ENCODE assay signal across 8 mouse cellular contexts in the genomic region with DNA sequence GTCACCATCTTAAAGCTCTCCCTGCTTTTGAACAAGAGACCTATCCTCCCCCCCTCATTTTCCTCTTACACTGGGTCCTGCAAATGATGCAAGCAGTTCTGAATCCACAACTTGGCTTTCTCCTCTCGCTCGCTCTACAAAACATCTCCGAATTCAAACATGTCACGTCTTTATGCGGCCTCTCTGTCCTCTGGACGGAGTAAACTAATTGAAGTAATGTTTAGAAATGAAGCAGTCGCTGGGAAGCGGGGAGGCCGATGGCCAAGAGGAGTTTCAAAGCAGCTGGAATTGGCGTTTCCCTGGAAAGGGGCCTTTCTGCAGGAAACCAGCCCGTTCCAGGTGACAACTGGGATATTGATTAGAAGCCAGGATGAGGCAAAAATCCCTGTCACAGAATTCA.
DNase-seq lines count a peak whose midpoint lies in the region; ATAC-seq lines count a peak whose summit lies in the region.

No protein-coding gene starts in this region.

- 61% methylated on average over 11 of the region's 11 CpGs for WGBS in kidney, embryonic 15.5 days
- 65% methylated on average over 11 of the region's 11 CpGs for WGBS in forebrain, embryonic 12.5 days
- 44% methylated on average over 11 of the region's 11 CpGs for WGBS in limb, embryonic 13.5 days
- WGBS in neural tube, embryonic 11.5 days, result 63% methylated on average over 11 of the region's 11 CpGs

- H3K9ac ChIP-seq in kidney, embryonic 15.5 days, result 0 out of 2 replicates have a peak overlapping the region, but pooled peaks have one; percentile 11
- H3K9ac ChIP-seq in forebrain, embryonic 12.5 days, result no peak overlapping the region
- peak overlapping the region; percentile 19 for H3K9ac ChIP-seq in limb, embryonic 13.5 days
- H3K9ac ChIP-seq in neural tube, embryonic 11.5 days (ENCODE audit: low read length), result no peak overlapping the region

- no peaks in the 10 kb centered on the region for H3K9me3 ChIP-seq in kidney, embryonic 15.5 days (replicated peaks)
- no peaks in the 10 kb centered on the region for H3K9me3 ChIP-seq in forebrain, embryonic 12.5 days
- H3K9me3 ChIP-seq in limb, embryonic 13.5 days, result no peaks in the 10 kb centered on the region
- no peaks in the 10 kb centered on the region for H3K9me3 ChIP-seq in neural tube, embryonic 11.5 days (ENCODE audit: control insufficient read depth, low read length)

- peaks cover 16% of the 10 kb centered on the region for H3K4me1 ChIP-seq in kidney, embryonic 15.5 days
- H3K4me1 ChIP-seq in forebrain, embryonic 12.5 days, result peaks cover 16% of the 10 kb centered on the region
- peaks cover 17% of the 10 kb centered on the region for H3K4me1 ChIP-seq in limb, embryonic 13.5 days
- no peaks in the 10 kb centered on the region for H3K4me1 ChIP-seq in neural tube, embryonic 11.5 days (ENCODE audit: control insufficient read depth, insufficient read depth, low read length)

- no peak for ATAC-seq in kidney, embryonic 15.5 days (replicated peaks; ENCODE audit: low FRiP score)
- ATAC-seq in forebrain, embryonic 12.5 days (ENCODE audit: low FRiP score), result no peak
- ATAC-seq in limb, embryonic 13.5 days (ENCODE audit: low FRiP score, low read depth), result no peak
- no peak for ATAC-seq in neural tube, embryonic 11.5 days (ENCODE audit: insufficient read depth, low FRiP score, low TSS enrichment)

- peak overlapping the region; percentile 34 for H3K4me3 ChIP-seq in kidney, embryonic 15.5 days (replicated peaks)
- H3K4me3 ChIP-seq in forebrain, embryonic 12.5 days (replicated peaks), result no peak overlapping the region
- H3K4me3 ChIP-seq in limb, embryonic 13.5 days, result peak overlapping the region; percentile 34; the same call in 1 of the 2 replicates
- no peak overlapping the region for H3K4me3 ChIP-seq in neural tube, embryonic 11.5 days (ENCODE audit: low read depth, low read length)

- H3K27ac ChIP-seq in kidney, embryonic 15.5 days, result peak overlapping the region; percentile 52; the same call in 1 of the 2 replicates
- H3K27ac ChIP-seq in forebrain, embryonic 12.5 days, result no peak overlapping the region
- H3K27ac ChIP-seq in limb, embryonic 13.5 days, result peak overlapping the region; percentile 92
- no peak overlapping the region for H3K27ac ChIP-seq in neural tube, embryonic 11.5 days (ENCODE audit: low read depth, low read length)

- no peak for DNase-seq in kidney, adult 11 months
- no peak for DNase-seq in neural tube, embryonic 11.5 days (ENCODE audit: low spot score)
- DNase-seq in frontal cortex, adult 2 months (ENCODE audit: extremely low spot score in 1 of 2, low spot score in 1 of 2), result no peak
- no peak for DNase-seq in urinary bladder, postnatal 36 days (ENCODE audit: low spot score in 2 of 2)
- DNase-seq in adrenal gland, postnatal 4 days (ENCODE audit: low spot score in 2 of 2), result no peak

- no peaks in the 10 kb centered on the region for H3K27me3 ChIP-seq in kidney, embryonic 15.5 days
- 0 out of 2 replicates have a peak, but pooled peaks cover 9% of the 10 kb centered on the region for H3K27me3 ChIP-seq in forebrain, embryonic 12.5 days
- no peaks in the 10 kb centered on the region for H3K27me3 ChIP-seq in limb, embryonic 13.5 days
- H3K27me3 ChIP-seq in neural tube, embryonic 11.5 days (ENCODE audit: control insufficient read depth, insufficient read depth, low read length), result no peaks in the 10 kb centered on the region

- no peaks in the 10 kb centered on the region for H3K36me3 ChIP-seq in kidney, embryonic 15.5 days
- H3K36me3 ChIP-seq in forebrain, embryonic 12.5 days (replicated peaks), result no peaks in the 10 kb centered on the region
- H3K36me3 ChIP-seq in limb, embryonic 13.5 days, result no peaks in the 10 kb centered on the region
- no peaks in the 10 kb centered on the region for H3K36me3 ChIP-seq in neural tube, embryonic 11.5 days (ENCODE audit: control insufficient read depth, insufficient read depth, low read length)

- H3K4me2 ChIP-seq in kidney, embryonic 15.5 days, result peak overlapping the region; percentile 62
- H3K4me2 ChIP-seq in forebrain, embryonic 12.5 days, result peak overlapping the region; percentile 54
- peak overlapping the region; percentile 66 for H3K4me2 ChIP-seq in limb, embryonic 13.5 days (replicated peaks)
- peak overlapping the region; percentile 32; the same call in 1 of the 2 replicates for H3K4me2 ChIP-seq in neural tube, embryonic 11.5 days (ENCODE audit: low read depth)

Comparison
In these comparisons a context has a peak if more than half of its experiments do, and no peak if none do; other contexts are left out.
1. H3K27ac ChIP-seq: peak in kidney, embryonic 15.5 days (single experiment) and limb, embryonic 13.5 days (single experiment); none in forebrain, embryonic 12.5 days (single experiment) and neural tube, embryonic 11.5 days (single experiment).
2. H3K4me3 ChIP-seq: peak in kidney, embryonic 15.5 days (single experiment) and limb, embryonic 13.5 days (single experiment); none in forebrain, embryonic 12.5 days (single experiment) and neural tube, embryonic 11.5 days (single experiment).
3. H3K9ac ChIP-seq: peak in kidney, embryonic 15.5 days (single experiment) and limb, embryonic 13.5 days (single experiment); none in forebrain, embryonic 12.5 days (single experiment) and neural tube, embryonic 11.5 days (single experiment).
4. Peak in every context shown above with its lines, with median percentiles within 50 percentile points of each other: H3K4me2 ChIP-seq.